Mouse (Mus musculus): ENCODE measurements around the gene Paxx. TPM values are rescaled to one million over a fixed set of nuclear protein-coding genes. Genes with fewer than 3 reads are reported as not detected.
A peak's percentile ranks its signal among the peaks of the same experiment; 100 is the strongest.

Gene Paxx
- polyA plus RNA-seq (2012; rRNA removed): 137 TPM in 2 replicates

GRCm38 (mm10) chr2:25460551-25461309 lies at the start of gene Paxx:
TSS of gene Paxx (minus strand) at chr2:25461094.
- H3K4me3 ChIP-seq (ENCODE audit: insufficient read depth, low read length): peak within 1 kb of the TSS; percentile 82
- TF ChIP-seq CTCF (IDR thresholded peaks at IDR 0.05; ENCODE audit: extremely low read depth, insufficient read depth, low read length) (no peak), POLR2A (IDR thresholded peaks at IDR 0.05; ENCODE audit: extremely low read depth, insufficient read depth, low read length) (peak; percentile 84; the same call in 1 of the 2 replicates)
- peak within 1 kb of the TSS; percentile 80 for H3K27ac ChIP-seq (ENCODE audit: insufficient read depth, low read length)
- H3K4me1 ChIP-seq (ENCODE audit: control insufficient read depth, insufficient read depth, low read length): peaks cover 5% of the 10 kb centered on the region

- Histone ChIP-seq H3K27ac (ENCODE audit: insufficient read depth, low read length) (no peak overlapping the region), H3K4me1 (ENCODE audit: control insufficient read depth, insufficient read depth, low read length) (no peaks in the 10 kb centered on the region), H3K4me3 (ENCODE audit: insufficient read depth, low read length) (no peak overlapping the region)
- TF ChIP-seq POLR2A (IDR thresholded peaks at IDR 0.05; ENCODE audit: extremely low read depth, insufficient read depth, low read length) (no peak), CTCF (IDR thresholded peaks at IDR 0.05; ENCODE audit: extremely low read depth, insufficient read depth, low read length) (peak; percentile 29; the same call in 1 of the 2 replicates)
Measured at GRCm38 (mm10) chr2:25509912-25510311, 49.0 kb upstream of the Paxx start.

- no peak for TF ChIP-seq CTCF (IDR thresholded peaks at IDR 0.05; ENCODE audit: extremely low read depth, insufficient read depth, low read length)
- no peak for TF ChIP-seq POLR2A (IDR thresholded peaks at IDR 0.05; ENCODE audit: extremely low read depth, insufficient read depth, low read length)
- Histone ChIP-seq H3K4me1 (ENCODE audit: control insufficient read depth, insufficient read depth, low read length) (no peaks in the 10 kb centered on the region), H3K27ac (ENCODE audit: insufficient read depth, low read length) (no peak overlapping the region), H3K4me3 (ENCODE audit: insufficient read depth, low read length) (no peak overlapping the region)
Measured at GRCm38 (mm10) chr2:25506964-25507363, 46.1 kb upstream of the Paxx start.

GRCm38 (mm10) chr2:25505860-25506259 lies 45.0 kb upstream of the Paxx start:
- H3K4me3 ChIP-seq (ENCODE audit: insufficient read depth, low read length): no peak overlapping the region
- no peaks in the 10 kb centered on the region for H3K4me1 ChIP-seq (ENCODE audit: control insufficient read depth, insufficient read depth, low read length)
- H3K27ac ChIP-seq (ENCODE audit: insufficient read depth, low read length): no peak overlapping the region
- TF ChIP-seq CTCF (IDR thresholded peaks at IDR 0.05; ENCODE audit: extremely low read depth, insufficient read depth, low read length): no peak
- TF ChIP-seq POLR2A (IDR thresholded peaks at IDR 0.05; ENCODE audit: extremely low read depth, insufficient read depth, low read length): no peak

GRCm38 (mm10) chr2:25505000-25505399 lies 44.1 kb upstream of the Paxx start:
- TF ChIP-seq POLR2A (IDR thresholded peaks at IDR 0.05; ENCODE audit: extremely low read depth, insufficient read depth, low read length): no peak
- TF ChIP-seq CTCF (IDR thresholded peaks at IDR 0.05; ENCODE audit: extremely low read depth, insufficient read depth, low read length): no peak

GRCm38 (mm10) chr2:25504538-25504937 lies 43.6 kb upstream of the Paxx start:
- Histone ChIP-seq H3K4me3 (ENCODE audit: insufficient read depth, low read length) (no peak overlapping the region), H3K27ac (ENCODE audit: insufficient read depth, low read length) (no peak overlapping the region), H3K4me1 (ENCODE audit: control insufficient read depth, insufficient read depth, low read length) (no peaks in the 10 kb centered on the region; the same call in 1 of the 2 replicates)
- TF ChIP-seq CTCF (IDR thresholded peaks at IDR 0.05; ENCODE audit: extremely low read depth, insufficient read depth, low read length): no peak
- no peak for TF ChIP-seq POLR2A (IDR thresholded peaks at IDR 0.05; ENCODE audit: extremely low read depth, insufficient read depth, low read length)

More at GRCm38 (mm10) chr2:25505000-25505399, 44.1 kb upstream of the Paxx start:
- no peak overlapping the region for H3K27ac ChIP-seq (ENCODE audit: insufficient read depth, low read length)
- no peak overlapping the region for H3K4me3 ChIP-seq (ENCODE audit: insufficient read depth, low read length)
- H3K4me1 ChIP-seq (ENCODE audit: control insufficient read depth, insufficient read depth, low read length): no peaks in the 10 kb centered on the region; the same call in 1 of the 2 replicates

GRCm38 (mm10) chr2:25502726-25503125 lies 41.8 kb upstream of the Paxx start:
- no peak for TF ChIP-seq CTCF (IDR thresholded peaks at IDR 0.05; ENCODE audit: extremely low read depth, insufficient read depth, low read length)
- TF ChIP-seq POLR2A (IDR thresholded peaks at IDR 0.05; ENCODE audit: extremely low read depth, insufficient read depth, low read length): no peak
- Histone ChIP-seq H3K4me3 (ENCODE audit: insufficient read depth, low read length) (no peak overlapping the region), H3K4me1 (ENCODE audit: control insufficient read depth, insufficient read depth, low read length) (no peaks in the 10 kb centered on the region; the same call in 1 of the 2 replicates), H3K27ac (ENCODE audit: insufficient read depth, low read length) (no peak overlapping the region)

- Histone ChIP-seq H3K4me1 (ENCODE audit: control insufficient read depth, insufficient read depth, low read length) (no peaks in the 10 kb centered on the region; the same call in 1 of the 2 replicates), H3K27ac (ENCODE audit: insufficient read depth, low read length) (peak within 1 kb of the TSS; percentile 68), H3K4me3 (ENCODE audit: insufficient read depth, low read length) (peak within 1 kb of the TSS; percentile 92)
- no peak for TF ChIP-seq CTCF (IDR thresholded peaks at IDR 0.05; ENCODE audit: extremely low read depth, insufficient read depth, low read length)
- TF ChIP-seq POLR2A (IDR thresholded peaks at IDR 0.05; ENCODE audit: extremely low read depth, insufficient read depth, low read length): no peak
Measured at GRCm38 (mm10) chr2:25501593-25502486, 40.9 kb upstream of the Paxx start, which contains the start of gene C8g. TSS of gene C8g (minus strand) at chr2:25501719.
